Mouse (Mus musculus): ENCODE measurements around the gene Atpaf1.
A peak's percentile ranks its signal among the peaks of the same experiment; 100 is the strongest.

Gene Atpaf1

GRCm38 (mm10) chr4:115820199-115820598, 35.6 kb downstream of the Atpaf1 start:
- no peak for TF ChIP-seq CTCF (conservative IDR thresholded peaks at IDR 0.05; ENCODE audit: low read length)
- TF ChIP-seq POU5F1 (IDR thresholded peaks at IDR 0.05; ENCODE audit: borderline replicate concordance, low read length) = no peak
- TF ChIP-seq NANOG (IDR thresholded peaks at IDR 0.05; ENCODE audit: borderline replicate concordance, low read length) = no peak
- Histone ChIP-seq H3K27me3 (ENCODE audit: insufficient read depth, low read length) (no peaks in the 10 kb centered on the region), H3K4me3 (replicated peaks; ENCODE audit: low read length) (no peak overlapping the region), H3K4me1 (replicated peaks; ENCODE audit: low read depth, low read length) (peaks cover 33% of the 10 kb centered on the region), H3K36me3 (ENCODE audit: insufficient read depth, low read length) (peaks cover 26% of the 10 kb centered on the region), H3K9me3 (ENCODE audit: low read length) (no peaks in the 10 kb centered on the region)

- no peaks in the 10 kb centered on the region for H3K27me3 ChIP-seq (ENCODE audit: insufficient read depth, low read length)
- no peaks in the 10 kb centered on the region for H3K9me3 ChIP-seq (ENCODE audit: low read length)
- H3K4me1 ChIP-seq (replicated peaks; ENCODE audit: low read depth, low read length) = peaks cover 33% of the 10 kb centered on the region
- H3K4me3 ChIP-seq (replicated peaks; ENCODE audit: low read length) = no peak overlapping the region
- peaks cover 18% of the 10 kb centered on the region for H3K36me3 ChIP-seq (ENCODE audit: insufficient read depth, low read length)
- no peak for TF ChIP-seq CTCF (conservative IDR thresholded peaks at IDR 0.05; ENCODE audit: low read length)
- TF ChIP-seq POU5F1 (IDR thresholded peaks at IDR 0.05; ENCODE audit: borderline replicate concordance, low read length) = no peak
- TF ChIP-seq NANOG (IDR thresholded peaks at IDR 0.05; ENCODE audit: borderline replicate concordance, low read length) = no peak
Measured at GRCm38 (mm10) chr4:115820944-115821343, 36.3 kb downstream of the Atpaf1 start.

- TF ChIP-seq POU5F1 (IDR thresholded peaks at IDR 0.05; ENCODE audit: borderline replicate concordance, low read length) (no peak), NANOG (IDR thresholded peaks at IDR 0.05; ENCODE audit: borderline replicate concordance, low read length) (no peak)
- no peaks in the 10 kb centered on the region for H3K27me3 ChIP-seq (ENCODE audit: insufficient read depth, low read length)
- H3K4me1 ChIP-seq (replicated peaks; ENCODE audit: low read depth, low read length) = peaks cover 35% of the 10 kb centered on the region
- H3K4me3 ChIP-seq (replicated peaks; ENCODE audit: low read length) = no peak overlapping the region
- H3K36me3 ChIP-seq (ENCODE audit: insufficient read depth, low read length) = peaks cover 13% of the 10 kb centered on the region
- no peaks in the 10 kb centered on the region for H3K9me3 ChIP-seq (ENCODE audit: low read length)
Measured at GRCm38 (mm10) chr4:115821431-115821830, 36.8 kb downstream of the Atpaf1 start.

- Histone ChIP-seq H3K4me3 (replicated peaks; ENCODE audit: low read length) (no peak overlapping the region), H3K36me3 (ENCODE audit: insufficient read depth, low read length) (peaks cover 9% of the 10 kb centered on the region), H3K27me3 (ENCODE audit: insufficient read depth, low read length) (peaks cover under 1% of the 10 kb centered on the region; the same call in 1 of the 2 replicates), H3K9me3 (ENCODE audit: low read length) (no peaks in the 10 kb centered on the region), H3K4me1 (replicated peaks; ENCODE audit: low read depth, low read length) (peaks cover 40% of the 10 kb centered on the region)
- no peak for TF ChIP-seq POU5F1 (IDR thresholded peaks at IDR 0.05; ENCODE audit: borderline replicate concordance, low read length)
- no peak for TF ChIP-seq CTCF (conservative IDR thresholded peaks at IDR 0.05; ENCODE audit: low read length)
- no peak for TF ChIP-seq NANOG (IDR thresholded peaks at IDR 0.05; ENCODE audit: borderline replicate concordance, low read length)
Measured at GRCm38 (mm10) chr4:115821928-115822327, 37.3 kb downstream of the Atpaf1 start.

GRCm38 (mm10) chr4:115824178-115824577, 39.6 kb downstream of the Atpaf1 start:
- H3K36me3 ChIP-seq (ENCODE audit: insufficient read depth, low read length) = peaks cover 8% of the 10 kb centered on the region; the same call in 1 of the 2 replicates
- no peak overlapping the region for H3K4me3 ChIP-seq (replicated peaks; ENCODE audit: low read length)
- H3K4me1 ChIP-seq (replicated peaks; ENCODE audit: low read depth, low read length) = peaks cover 56% of the 10 kb centered on the region
- H3K9me3 ChIP-seq (ENCODE audit: low read length) = no peaks in the 10 kb centered on the region
- peaks cover 5% of the 10 kb centered on the region; the same call in 1 of the 2 replicates for H3K27me3 ChIP-seq (ENCODE audit: insufficient read depth, low read length)
- no peak for TF ChIP-seq POU5F1 (IDR thresholded peaks at IDR 0.05; ENCODE audit: borderline replicate concordance, low read length)
- no peak for TF ChIP-seq NANOG (IDR thresholded peaks at IDR 0.05; ENCODE audit: borderline replicate concordance, low read length)
- no peak for TF ChIP-seq CTCF (conservative IDR thresholded peaks at IDR 0.05; ENCODE audit: low read length)

GRCm38 (mm10) chr4:115825271-115825670, 40.7 kb downstream of the Atpaf1 start:
- peaks cover 14% of the 10 kb centered on the region for H3K27me3 ChIP-seq (ENCODE audit: insufficient read depth, low read length)
- H3K4me3 ChIP-seq (replicated peaks; ENCODE audit: low read length) = no peak overlapping the region
- H3K9me3 ChIP-seq (ENCODE audit: low read length) = no peaks in the 10 kb centered on the region
- no peak for TF ChIP-seq NANOG (IDR thresholded peaks at IDR 0.05; ENCODE audit: borderline replicate concordance, low read length)
- TF ChIP-seq POU5F1 (IDR thresholded peaks at IDR 0.05; ENCODE audit: borderline replicate concordance, low read length) = no peak
- TF ChIP-seq CTCF (conservative IDR thresholded peaks at IDR 0.05; ENCODE audit: low read length) = no peak
- 0 out of 2 replicates have a peak, but pooled peaks cover under 1% of the 10 kb centered on the region for H3K36me3 ChIP-seq (ENCODE audit: insufficient read depth, low read length)
- peaks cover 59% of the 10 kb centered on the region for H3K4me1 ChIP-seq (replicated peaks; ENCODE audit: low read depth, low read length)

GRCm38 (mm10) chr4:115827066-115827465, 42.5 kb downstream of the Atpaf1 start:
- no peak for TF ChIP-seq POU5F1 (IDR thresholded peaks at IDR 0.05; ENCODE audit: borderline replicate concordance, low read length)
- Histone ChIP-seq H3K4me1 (replicated peaks; ENCODE audit: low read depth, low read length) (peaks cover 59% of the 10 kb centered on the region), H3K4me3 (replicated peaks; ENCODE audit: low read length) (peak overlapping the region; percentile 92), H3K27me3 (ENCODE audit: insufficient read depth, low read length) (peaks cover 16% of the 10 kb centered on the region), H3K9me3 (ENCODE audit: low read length) (no peaks in the 10 kb centered on the region), H3K36me3 (ENCODE audit: insufficient read depth, low read length) (0 out of 2 replicates have a peak, but pooled peaks cover 3% of the 10 kb centered on the region)

GRCm38 (mm10) chr4:115827535-115827887, 42.9 kb downstream of the Atpaf1 start:
- H3K4me1 ChIP-seq (replicated peaks; ENCODE audit: low read depth, low read length) = peaks cover 62% of the 10 kb centered on the region
- H3K9me3 ChIP-seq (ENCODE audit: low read length) = no peaks in the 10 kb centered on the region
- H3K27me3 ChIP-seq (ENCODE audit: insufficient read depth, low read length) = peaks cover 16% of the 10 kb centered on the region
- H3K36me3 ChIP-seq (ENCODE audit: insufficient read depth, low read length) = 0 out of 2 replicates have a peak, but pooled peaks cover 3% of the 10 kb centered on the region
- TF ChIP-seq CTCF (conservative IDR thresholded peaks at IDR 0.05; ENCODE audit: low read length) (no peak), POU5F1 (IDR thresholded peaks at IDR 0.05; ENCODE audit: borderline replicate concordance, low read length) (no peak), NANOG (IDR thresholded peaks at IDR 0.05; ENCODE audit: borderline replicate concordance, low read length) (no peak)
- peak overlapping the region; percentile 92 for H3K4me3 ChIP-seq (replicated peaks; ENCODE audit: low read length)

- Histone ChIP-seq H3K4me3 (replicated peaks; ENCODE audit: low read length) (peak within 1 kb of the TSS; percentile 92), H3K4me1 (replicated peaks; ENCODE audit: low read depth, low read length) (peaks cover 67% of the 10 kb centered on the region), H3K9me3 (ENCODE audit: low read length) (no peaks in the 10 kb centered on the region), H3K27me3 (ENCODE audit: insufficient read depth, low read length) (peaks cover 16% of the 10 kb centered on the region), H3K36me3 (ENCODE audit: insufficient read depth, low read length) (peaks cover 4% of the 10 kb centered on the region)
- TF ChIP-seq NANOG (IDR thresholded peaks at IDR 0.05; ENCODE audit: borderline replicate concordance, low read length) = no peak
Measured at GRCm38 (mm10) chr4:115827888-115828571, 43.4 kb downstream of the Atpaf1 start, which contains the start of gene Mob3c. Gene Mob3c, plus strand, starts transcription at chr4:115828092.
